Mouse (Mus musculus) left cerebral cortex, adult 18-20 months (tissue): ENCODE results near the gene Gatad2b. TPM values are rescaled to one million over a fixed set of nuclear protein-coding genes. Genes with fewer than 3 reads are reported as not detected.
"Not testable (repeated sequence)": the region's sequence is repeated elsewhere in the genome, so short reads cannot be mapped to it uniquely, and the experiment has no call there.

Experiments
- DNase-seq, 2 experiments: peaks; one replicate each; pipeline ENCODE4 v3.0.0; 2021 to 2022; ENCODE audit warnings: low spot score in 2 of 2, mixed read lengths in 1 of 2
- total RNA-seq, 2 experiments: library from RNA; stranded (reverse); gene quantifications; 2 replicates each; pipeline ENCODE4 v1.2.3; 2021

The Gatad2b gene
- total RNA-seq, 2 experiments from 2014 or later, result 86.6 to 91.2 TPM

- DNase-seq, result peak; percentile 87 to 95
Measured at GRCm38 (mm10) chr3:90265034-90265931, 27.7 kb upstream of the Gatad2b start, which contains the start of gene Dennd4b. Dennd4b (plus strand) TSS chr3:90265185.

- no peak for DNase-seq
Measured at GRCm38 (mm10) chr3:90265932-90266741, 26.8 kb upstream of the Gatad2b start.

- no peak for DNase-seq
Measured at GRCm38 (mm10) chr3:90266901-90267775, 25.8 kb upstream of the Gatad2b start.

- no peak for DNase-seq
Measured at GRCm38 (mm10) chr3:90268190-90268589, 24.8 kb upstream of the Gatad2b start.

- DNase-seq, result no peak
Measured at GRCm38 (mm10) chr3:90268971-90269370, 24.0 kb upstream of the Gatad2b start.

GRCm38 (mm10) chr3:90270784-90271183, 22.2 kb upstream of the Gatad2b start:
- no peak for DNase-seq

- no peak for DNase-seq
Measured at GRCm38 (mm10) chr3:90272170-90272569, 20.8 kb upstream of the Gatad2b start.

GRCm38 (mm10) chr3:90273855-90274254, 19.1 kb upstream of the Gatad2b start:
- no peak for DNase-seq

GRCm38 (mm10) chr3:90275286-90275685, 17.7 kb upstream of the Gatad2b start:
- no peak for DNase-seq

- DNase-seq, result no peak
Measured at GRCm38 (mm10) chr3:90276858-90277257, 16.1 kb upstream of the Gatad2b start.

GRCm38 (mm10) chr3:90277793-90278192, 15.2 kb upstream of the Gatad2b start:
- no peak for DNase-seq

- no peak for DNase-seq
Measured at GRCm38 (mm10) chr3:90278211-90278610, 14.8 kb upstream of the Gatad2b start.

GRCm38 (mm10) chr3:90279216-90279615, 13.8 kb upstream of the Gatad2b start:
- DNase-seq, result no peak

GRCm38 (mm10) chr3:90279743-90280142, 13.2 kb upstream of the Gatad2b start:
- DNase-seq, result no peak

- DNase-seq, result no peak
Measured at GRCm38 (mm10) chr3:90280708-90281107, 12.3 kb upstream of the Gatad2b start.

- DNase-seq, result no peak
Measured at GRCm38 (mm10) chr3:90284150-90284549, 8.8 kb upstream of the Gatad2b start.

GRCm38 (mm10) chr3:90289403-90289802, 3.6 kb upstream of the Gatad2b start:
- DNase-seq, result not testable (repeated sequence)

- no peak for DNase-seq
Measured at GRCm38 (mm10) chr3:90290602-90291001, 2.4 kb upstream of the Gatad2b start.

GRCm38 (mm10) chr3:90291982-90292344, 1.0 kb upstream of the Gatad2b start:
- no peak for DNase-seq

GRCm38 (mm10) chr3:90293352-90294063, 530 bp downstream of the Gatad2b start:
- DNase-seq, result peak; percentile 36 to 38
